Mouse (Mus musculus) thymus, adult 2 months (tissue): ENCODE data around the gene Gimap5. TPM values are rescaled to one million over a fixed set of nuclear protein-coding genes. Genes with fewer than 3 reads are reported as not detected.

Experiments used
- DNase-seq: peaks from one replicate; pipeline ENCODE4 v3.0.0; 2021
- H3K27ac ChIP-seq: fragments of 200-500 bp; 2 replicates; pipeline ENCODE4 v1.5.1; 2012; ENCODE audit warnings: low read length, control low read depth; ENCODE audit not compliant: control insufficient read depth, insufficient read depth
- H3K27me3 ChIP-seq: fragments of 200-500 bp; 2 replicates; pipeline ENCODE4 v1.6.1; 2012; ENCODE audit warnings: mild to moderate bottlenecking, low read length, moderate library complexity, mixed read lengths; ENCODE audit not compliant: control insufficient read depth, insufficient read depth
- H3K36me3 ChIP-seq: fragments of 200-500 bp; 2 replicates; pipeline ENCODE4 v1.6.1; 2012; ENCODE audit warnings: mild to moderate bottlenecking, low read length, moderate library complexity; ENCODE audit not compliant: control insufficient read depth, insufficient read depth
- H3K4me1 ChIP-seq: fragments of 200-500 bp; replicated peaks from 2 replicates; pipeline ENCODE4 v1.6.1; 2012; ENCODE audit warnings: low read length; ENCODE audit not compliant: control insufficient read depth, insufficient read depth
- H3K4me3 ChIP-seq: fragments of 200-500 bp; 2 replicates; pipeline ENCODE4 v1.5.1; 2012; ENCODE audit warnings: mild to moderate bottlenecking, low read length, control low read depth, moderate library complexity; ENCODE audit not compliant: control insufficient read depth, insufficient read depth
- CTCF ChIP-seq: fragments of 200-500 bp; IDR thresholded peaks from 2 replicates; pipeline ENCODE4 v1.5.1; 2012; ENCODE audit warnings: mild to moderate bottlenecking, control low read depth, low read length, moderate library complexity, borderline replicate concordance; ENCODE audit not compliant: control insufficient read depth, poor library complexity, insufficient read depth; ENCODE audit errors: extremely low read depth
- POLR2A ChIP-seq: fragments of 200-500 bp; IDR thresholded peaks from 2 replicates; pipeline ENCODE4 v1.6.1; 2012; ENCODE audit warnings: mild to moderate bottlenecking, low read length, control low read depth, moderate library complexity; ENCODE audit not compliant: control insufficient read depth, poor library complexity, insufficient read depth; ENCODE audit errors: extremely low read depth
- WGBS: fragments of 180-500 bp; shearing (Covaris S2); methylation state at CpG from one replicate; pipeline ENCODE4 v1.1.7; 2018; 5-methylcytosine and 5-hydroxymethylcytosine counted together
- polyA plus RNA-seq: library from polyadenylated mRNA; depleted of rRNA; stranded (reverse); fragments of >200 nt; gene quantifications from 2 replicates; pipeline ENCODE4 v1.2.3, GENCODE M21; 2012; rRNA removed

Gimap5 gene
- polyA plus RNA-seq, 1 experiment, result 35.3 TPM

DNA sequence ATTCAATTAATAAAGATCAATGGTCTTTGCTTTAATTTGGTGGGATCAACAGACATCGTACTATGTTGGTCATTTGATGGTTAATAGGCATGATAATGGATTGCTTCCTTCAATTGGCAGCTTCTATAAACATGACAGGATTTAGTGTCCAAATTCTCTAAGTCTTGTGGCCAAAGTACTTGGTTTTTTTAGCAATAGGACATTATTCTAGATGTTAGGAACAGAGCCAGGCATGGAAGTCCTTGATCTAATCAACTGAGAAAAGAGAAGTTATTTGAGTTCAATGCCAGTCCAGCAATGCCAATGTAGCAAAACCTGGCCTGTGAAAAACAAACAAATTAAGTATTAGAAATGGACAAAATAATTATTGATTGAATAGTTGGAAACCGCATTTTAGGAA is 39.6 kb downstream of the Gimap5 start:
- Histone ChIP-seq H3K27ac (no peak overlapping the region), H3K36me3 (no peaks in the 10 kb centered on the region), H3K27me3 (no peaks in the 10 kb centered on the region), H3K4me3 (no peak overlapping the region), H3K4me1 (no peaks in the 10 kb centered on the region)
- TF ChIP-seq CTCF, result no peak
- no peak for TF ChIP-seq POLR2A
- 88% methylated on average over 2 of the region's 2 CpGs for WGBS
- no peak for DNase-seq

DNA sequence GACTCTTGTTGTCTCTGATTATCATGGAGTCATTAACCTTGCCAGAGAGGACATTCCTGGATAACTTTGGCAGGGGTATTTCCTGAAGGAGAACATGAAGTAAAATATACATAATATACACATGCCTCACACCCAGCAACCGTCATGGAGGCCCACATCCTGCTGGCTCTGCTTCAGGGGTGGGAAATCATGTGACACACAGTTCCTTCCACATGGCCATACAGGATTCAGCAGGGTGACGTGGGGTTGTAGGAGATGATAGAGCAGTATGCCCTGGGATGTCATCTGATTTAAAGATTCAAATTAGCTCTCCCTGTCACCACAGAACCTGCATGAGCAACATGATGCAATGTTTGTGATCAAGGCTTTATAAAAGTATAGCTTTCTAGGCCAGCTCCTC is 41.9 kb downstream of the Gimap5 start:
- no peak overlapping the region for H3K27ac ChIP-seq
- H3K4me3 ChIP-seq, result no peak overlapping the region
- H3K4me1 ChIP-seq, result 0 out of 2 replicates have a peak, but pooled peaks cover 3% of the 10 kb centered on the region
- no peak for DNase-seq
- H3K36me3 ChIP-seq, result no peaks in the 10 kb centered on the region
- 71% methylated on average over 2 of the region's 2 CpGs for WGBS
- H3K27me3 ChIP-seq, result no peaks in the 10 kb centered on the region
- TF ChIP-seq CTCF, result no peak
- no peak for TF ChIP-seq POLR2A

DNA sequence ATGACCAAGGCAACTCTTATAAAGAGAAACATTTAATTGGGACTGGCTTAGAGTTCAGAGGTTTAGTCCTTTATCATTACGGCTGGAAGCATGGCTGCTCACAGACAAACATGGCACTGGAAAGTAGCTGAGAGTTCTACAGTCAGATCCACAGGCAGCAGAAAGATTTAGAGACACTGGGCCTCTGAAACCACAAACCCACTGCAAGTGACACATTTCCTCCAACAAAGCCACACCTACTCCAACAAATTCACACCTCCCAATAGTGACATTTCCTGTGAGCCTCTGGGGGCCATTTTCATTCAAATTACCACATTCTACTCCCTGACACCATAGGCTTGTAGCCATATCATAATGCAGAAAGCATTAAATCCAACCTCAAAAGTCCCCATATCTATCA is 55.9 kb downstream of the Gimap5 start:
- WGBS, result 14% methylated on average over 1 of the region's 1 CpGs
- Histone ChIP-seq H3K4me3 (no peak overlapping the region), H3K27ac (no peak overlapping the region), H3K4me1 (no peaks in the 10 kb centered on the region), H3K27me3 (no peaks in the 10 kb centered on the region), H3K36me3 (no peaks in the 10 kb centered on the region)
- TF ChIP-seq CTCF (no peak), POLR2A (no peak)
- no peak for DNase-seq

DNA sequence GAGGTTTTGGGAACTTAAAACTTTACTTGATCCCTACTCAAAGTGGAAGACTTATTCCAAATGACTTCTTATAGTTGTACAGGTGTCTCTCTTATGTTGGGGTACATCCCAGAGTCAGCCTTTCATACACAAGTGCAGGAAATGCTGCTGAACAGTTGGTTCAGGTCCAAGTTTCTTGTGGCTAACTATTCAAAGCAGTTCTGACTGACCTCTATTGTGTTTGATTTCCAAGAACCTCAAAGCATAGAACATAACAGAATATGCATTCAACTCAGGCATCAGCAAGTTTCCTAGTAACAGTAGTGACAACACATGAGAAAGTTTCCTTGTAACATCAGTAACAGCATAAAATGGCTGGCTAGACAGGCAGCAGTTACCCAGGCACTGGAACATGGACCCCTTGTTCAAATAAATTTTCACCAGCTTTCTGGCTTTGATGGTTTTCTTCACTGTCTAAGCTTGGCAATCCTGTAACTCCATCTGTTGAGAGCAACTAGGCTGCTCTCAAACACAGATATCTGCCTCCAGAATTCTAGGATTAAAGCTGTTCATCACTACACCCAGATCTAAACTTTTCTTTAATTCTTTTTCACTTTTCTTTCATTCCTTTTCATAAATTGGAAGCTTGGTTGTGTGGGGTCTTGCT is 57.5 kb downstream of the Gimap5 start:
- no peaks in the 10 kb centered on the region for H3K27me3 ChIP-seq
- TF ChIP-seq CTCF (no peak), POLR2A (no peak)
- H3K4me1 ChIP-seq, result no peaks in the 10 kb centered on the region
- no peak overlapping the region for H3K4me3 ChIP-seq
- no peak overlapping the region for H3K27ac ChIP-seq
- DNase-seq, result no peak
- no peaks in the 10 kb centered on the region for H3K36me3 ChIP-seq

Other genes with a start within 250 kb of the Gimap5 start
- 3.3 and 4.7 TPM in 2 replicates for gene Atp6v0e2, start 208.6 kb upstream of the Gimap5 start, polyA plus RNA-seq
- gene Lrrc61, start 191.4 kb upstream of the Gimap5 start, polyA plus RNA-seq, result 41.4 and 58.7 TPM in 2 replicates
- 17.5 and 28.8 TPM in 2 replicates for gene Rarres2, start 173.4 kb upstream of the Gimap5 start, polyA plus RNA-seq
- not detected in 2 replicates for gene Gm45021, start 156.6 kb upstream of the Gimap5 start, polyA plus RNA-seq
- 35.3 and 40.2 TPM in 2 replicates for gene Repin1, start 152.3 kb upstream of the Gimap5 start, polyA plus RNA-seq
- gene Gm44965, start 152.3 kb upstream of the Gimap5 start, polyA plus RNA-seq, result not detected in 2 replicates
- 8.2 and 10.2 TPM in 2 replicates for gene Zfp775, start 144.1 kb upstream of the Gimap5 start, polyA plus RNA-seq
- gene AI854703, start 119.4 kb upstream of the Gimap5 start, polyA plus RNA-seq, result 1.5 and 1.7 TPM in 2 replicates
- 26.6 and 29.8 TPM in 2 replicates for gene Gimap8, start 99.0 kb upstream of the Gimap5 start, polyA plus RNA-seq
- 42.5 and 49.6 TPM in 2 replicates for gene Gimap9, start 70.1 kb upstream of the Gimap5 start, polyA plus RNA-seq
- 43.0 and 64.0 TPM in 2 replicates for gene Gimap4, start 61.6 kb upstream of the Gimap5 start, polyA plus RNA-seq
- 72.9 and 82.4 TPM in 2 replicates for gene Gimap6, start 38.0 kb upstream of the Gimap5 start, polyA plus RNA-seq
- 0.36 and 0.88 TPM in 2 replicates for gene Gm28053, start 27.6 kb upstream of the Gimap5 start, polyA plus RNA-seq
- 3.8 and 6.3 TPM in 2 replicates for gene Gimap7, start 27.6 kb upstream of the Gimap5 start, polyA plus RNA-seq
- 94.7 and 98.1 TPM in 2 replicates for gene Gimap1, start 7.1 kb upstream of the Gimap5 start, polyA plus RNA-seq
- gene Gimap3, start 24.7 kb downstream of the Gimap5 start, polyA plus RNA-seq, result 48.2 and 61.3 TPM in 2 replicates
- gene Tmem176a, start 94.7 kb downstream of the Gimap5 start, polyA plus RNA-seq, result 67.0 and 84.8 TPM in 2 replicates
- gene Tmem176b, start 95.3 kb downstream of the Gimap5 start, polyA plus RNA-seq, result 206 and 265 TPM in 2 replicates
- gene Aoc1, start 126.7 kb downstream of the Gimap5 start, polyA plus RNA-seq, result 10.5 and 11.7 TPM in 2 replicates
- gene 1600015I10Rik, start 183.7 kb downstream of the Gimap5 start, polyA plus RNA-seq, result 0.13 TPM in 1 of 2 replicates, not detected in the other
- gene Doxl2, start 228.8 kb downstream of the Gimap5 start, polyA plus RNA-seq, result 0.05 TPM in 1 of 2 replicates, not detected in the other
- gene Svs1, start 240.7 kb downstream of the Gimap5 start, polyA plus RNA-seq, result 0.11 TPM in 1 of 2 replicates, not detected in the other